Mouse (Mus musculus) lung, postnatal 0 days (tissue): ENCODE data around the gene Tbcel. TPM values are rescaled to one million over a fixed set of nuclear protein-coding genes. Genes with fewer than 3 reads are reported as not detected.

ENCODE experiments used
- ATAC-seq: fragments of 200-750 bp; cut with Nextera tagmentation; 2 replicates; pipeline ENCODE4 v1.8.0; 2017; ENCODE audit warnings: moderate library complexity
- DNase-seq: peaks from one replicate; pipeline ENCODE4 v3.0.0-alpha.2; 2016; ENCODE audit warnings: low spot score
- H3K27ac ChIP-seq: fragments of 300-500 bp; sonication (generic); 2 replicates; pipeline ENCODE4 v1.5.1; 2014; ENCODE audit warnings: antibody characterized with exemption, mild to moderate bottlenecking, low read length, mixed read lengths
- H3K27me3 ChIP-seq: fragments of 300-500 bp; sonication (generic); replicated peaks from 2 replicates; pipeline ENCODE4 v1.6.1; 2014; ENCODE audit warnings: low read length, mixed read lengths; ENCODE audit not compliant: insufficient read depth
- H3K36me3 ChIP-seq: fragments of 300-500 bp; sonication (generic); 2 replicates; pipeline ENCODE4 v1.6.1; 2014; ENCODE audit warnings: low read length, mixed read lengths; ENCODE audit not compliant: insufficient read depth
- H3K4me1 ChIP-seq: fragments of 300-500 bp; sonication (generic); 2 replicates; pipeline ENCODE4 v1.6.1; 2014; ENCODE audit warnings: antibody characterized with exemption, low read depth, low read length, mixed read lengths; ENCODE audit not compliant: insufficient read depth
- H3K4me2 ChIP-seq: fragments of 300-500 bp; sonication (generic); replicated peaks from 2 replicates; pipeline ENCODE4 v1.6.1; 2014; ENCODE audit warnings: low read depth, mild to moderate bottlenecking, low read length, moderate library complexity, mixed read lengths
- H3K4me3 ChIP-seq: fragments of 300-500 bp; sonication (generic); 2 replicates; pipeline ENCODE4 v1.5.1; 2014; ENCODE audit warnings: low read depth, low read length
- H3K9ac ChIP-seq: fragments of 300-500 bp; sonication (generic); replicated peaks from 2 replicates; pipeline ENCODE4 v1.6.1; 2014; ENCODE audit warnings: low read depth, mild to moderate bottlenecking
- H3K9me3 ChIP-seq: fragments of 300-500 bp; sonication (generic); 2 replicates; pipeline ENCODE4 v1.6.1; 2016; ENCODE audit warnings: low read length, mixed read lengths
- CTCF ChIP-seq: IDR thresholded peaks from 2 replicates; pipeline ENCODE4 v1.5.1; 2016; ENCODE audit warnings: antibody characterized with exemption, mild to moderate bottlenecking
- EP300 ChIP-seq: IDR thresholded peaks from 2 replicates; pipeline ENCODE4 v1.6.1; 2016; ENCODE audit warnings: antibody characterized with exemption, mild to moderate bottlenecking, control low read depth
- WGBS: fragments of 180-500 bp; shearing (Covaris S2); extraction: QIAGEN DNeasy Blood & Tissue Kit; methylation state at CpG from one replicate; pipeline ENCODE4 v1.1.7; 2014; 5-methylcytosine and 5-hydroxymethylcytosine counted together
- polyA plus RNA-seq: library from polyadenylated mRNA; unstranded; fragments of >200 nt; fragmentation: Nextera tagmentation; extraction: Ambion mirVana; gene quantifications from 2 replicates; pipeline ENCODE4 v1.2.1, GENCODE M21; 2015

Tbcel gene
- polyA plus RNA-seq, 1 experiment from 2014 or later = 9.0 TPM

DNA sequence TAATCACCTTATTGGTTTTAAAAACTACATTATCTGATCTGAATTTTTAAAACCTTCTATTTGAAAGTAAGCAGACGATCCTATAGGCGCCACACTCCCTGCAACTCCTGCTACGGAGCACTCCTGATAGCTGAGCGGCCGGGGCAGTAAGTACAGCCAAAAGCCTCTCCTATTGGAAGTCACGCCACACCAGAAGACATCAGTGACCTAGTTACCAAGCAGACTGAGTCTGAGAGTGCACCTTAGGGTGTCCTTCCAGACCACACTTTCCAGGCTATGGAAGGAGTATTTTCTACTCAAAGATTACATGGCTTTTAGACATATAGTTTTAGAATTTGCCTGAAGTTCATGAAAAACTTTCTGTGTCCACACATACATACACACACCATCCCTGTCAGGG lies 47.9 kb downstream of the Tbcel start:
- DNase-seq = no peak
- no peak overlapping the region for H3K4me3 ChIP-seq
- no peaks in the 10 kb centered on the region for H3K9me3 ChIP-seq
- TF ChIP-seq EP300 = no peak
- TF ChIP-seq CTCF = no peak
- H3K4me2 ChIP-seq = no peak overlapping the region
- ATAC-seq = no peak
- H3K36me3 ChIP-seq = no peaks in the 10 kb centered on the region
- H3K4me1 ChIP-seq = peaks cover 37% of the 10 kb centered on the region
- H3K9ac ChIP-seq = no peak overlapping the region
- H3K27me3 ChIP-seq = no peaks in the 10 kb centered on the region
- no peak overlapping the region for H3K27ac ChIP-seq
- WGBS = 85% methylated on average over 6 of the region's 6 CpGs

DNA sequence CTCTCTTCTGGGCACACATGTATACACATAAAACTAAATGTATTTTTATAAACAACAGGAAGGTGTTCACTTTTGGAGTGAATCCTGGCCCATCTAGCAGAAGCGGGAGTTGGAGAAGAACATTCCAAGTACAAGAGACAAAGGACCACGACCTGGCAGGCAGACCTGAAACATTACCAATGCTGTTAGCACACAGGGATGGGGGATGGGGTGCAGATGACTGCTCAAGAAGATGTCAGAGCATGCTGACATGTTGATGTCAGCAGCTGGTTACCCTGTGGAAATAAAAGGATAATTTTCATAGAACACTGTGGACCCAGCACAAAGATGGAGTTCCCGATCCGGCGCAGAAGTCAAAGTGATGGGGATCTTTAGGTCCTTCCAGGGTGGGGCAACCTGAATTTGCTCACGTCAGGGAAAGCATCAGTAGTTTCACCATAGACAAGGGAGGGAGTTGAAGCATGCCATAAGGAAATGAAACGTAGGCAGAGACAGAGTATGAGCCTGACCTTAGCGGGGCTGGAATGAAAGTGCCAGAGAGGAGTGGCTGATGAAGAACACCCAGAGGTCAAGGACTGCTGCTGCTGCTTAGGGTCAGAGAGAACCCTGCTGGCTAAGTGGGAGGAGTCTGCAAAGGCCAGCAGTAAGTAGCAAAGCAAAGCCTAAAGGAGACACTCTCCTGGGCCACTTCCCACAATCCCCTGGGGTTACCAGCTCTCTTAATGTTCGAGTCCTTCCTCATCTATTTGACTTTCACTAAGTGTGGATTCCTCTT lies 48.7 kb downstream of the Tbcel start:
- no peaks in the 10 kb centered on the region for H3K9me3 ChIP-seq

GRCm38 (mm10) chr9:42457501-42457900 lies 50.1 kb downstream of the Tbcel start:
- H3K4me2 ChIP-seq = no peak overlapping the region
- H3K36me3 ChIP-seq = no peaks in the 10 kb centered on the region
- DNase-seq (peak; percentile 58), ATAC-seq (peak; percentile 66)
- no peaks in the 10 kb centered on the region for H3K9me3 ChIP-seq
- no peak for TF ChIP-seq CTCF
- TF ChIP-seq EP300 = no peak
- peak overlapping the region; percentile 21; the same call in 1 of the 2 replicates for H3K27ac ChIP-seq
- H3K27me3 ChIP-seq = no peaks in the 10 kb centered on the region
- H3K9ac ChIP-seq = no peak overlapping the region
- WGBS = 57% methylated on average over 8 of the region's 8 CpGs
- H3K4me3 ChIP-seq = no peak overlapping the region
- H3K4me1 ChIP-seq = peaks cover 26% of the 10 kb centered on the region

More for the DNA sequence above, 48.7 kb downstream of the Tbcel start:
- Histone ChIP-seq H3K36me3 (no peaks in the 10 kb centered on the region), H3K27ac (0 out of 2 replicates have a peak overlapping the region, but pooled peaks have one; percentile 14), H3K4me2 (no peak overlapping the region), H3K4me1 (peaks cover 37% of the 10 kb centered on the region), H3K4me3 (no peak overlapping the region), H3K27me3 (no peaks in the 10 kb centered on the region), H3K9ac (no peak overlapping the region)
- no peak for ATAC-seq
- 55% methylated on average over 9 of the region's 9 CpGs for whole genome bisulfite sequencing
- DNase-seq = peak; percentile 35
- TF ChIP-seq EP300 = no peak

DNA sequence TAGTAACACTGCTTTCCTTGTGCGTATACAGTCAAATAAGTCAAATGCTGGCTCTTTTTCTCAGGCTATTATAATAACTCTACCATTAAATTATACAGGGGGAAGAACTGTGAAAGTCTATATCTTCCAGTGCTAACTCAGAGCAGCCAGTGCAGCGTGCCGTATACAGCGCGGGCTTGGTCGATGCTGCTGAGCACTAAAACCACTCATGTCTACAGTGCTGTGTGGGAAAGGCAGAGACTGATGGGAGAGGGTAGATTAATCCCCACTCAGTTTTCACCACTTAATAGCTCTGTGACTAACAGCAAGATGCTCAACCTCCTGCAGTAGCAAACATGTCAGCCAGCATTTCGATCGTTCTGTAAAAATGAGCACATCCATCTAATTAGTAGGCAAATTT lies 53.2 kb downstream of the Tbcel start:
- DNase-seq (no peak), ATAC-seq (no peak)
- no peaks in the 10 kb centered on the region for H3K27me3 ChIP-seq
- TF ChIP-seq CTCF (no peak), EP300 (no peak)
- H3K4me3 ChIP-seq = no peak overlapping the region
- H3K4me2 ChIP-seq = no peak overlapping the region
- no peak overlapping the region for H3K9ac ChIP-seq
- 0 out of 2 replicates have a peak, but pooled peaks cover 2% of the 10 kb centered on the region for H3K4me1 ChIP-seq
- no peak overlapping the region for H3K27ac ChIP-seq
- WGBS = 90% methylated on average over 8 of the region's 8 CpGs
- 0 out of 2 replicates have a peak, but pooled peaks cover 5% of the 10 kb centered on the region for H3K36me3 ChIP-seq
- no peaks in the 10 kb centered on the region for H3K9me3 ChIP-seq

DNA sequence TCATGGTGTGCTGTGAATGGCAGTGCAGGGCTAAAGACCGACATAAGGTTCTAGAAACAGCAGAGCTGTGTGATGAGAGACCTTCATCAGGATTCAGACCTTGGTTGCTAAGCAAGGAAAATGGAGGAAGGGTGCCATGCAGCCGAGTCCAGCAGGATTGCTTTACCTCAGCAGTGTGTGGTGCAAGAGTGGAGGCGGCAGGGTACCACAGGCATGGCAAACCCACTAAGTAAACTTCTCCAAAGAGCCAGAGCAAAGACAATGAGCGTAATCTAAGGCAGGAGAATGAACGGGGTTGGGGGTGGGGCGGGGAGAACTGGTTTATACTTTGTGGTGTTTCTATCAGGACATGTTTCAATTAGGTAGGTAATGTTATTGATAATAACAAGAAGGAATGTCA lies 58.6 kb downstream of the Tbcel start:
- no peak overlapping the region for H3K9ac ChIP-seq
- no peak overlapping the region for H3K27ac ChIP-seq
- no peak overlapping the region for H3K4me3 ChIP-seq
- H3K27me3 ChIP-seq = no peaks in the 10 kb centered on the region
- H3K9me3 ChIP-seq = no peaks in the 10 kb centered on the region
- no peak for DNase-seq
- WGBS = 71% methylated on average over 6 of the region's 6 CpGs
- no peak for ATAC-seq
- TF ChIP-seq EP300 (no peak), CTCF (no peak)
- H3K4me2 ChIP-seq = no peak overlapping the region
- H3K36me3 ChIP-seq = peaks cover 9% of the 10 kb centered on the region; the same call in 1 of the 2 replicates
- H3K4me1 ChIP-seq = no peaks in the 10 kb centered on the region

DNA sequence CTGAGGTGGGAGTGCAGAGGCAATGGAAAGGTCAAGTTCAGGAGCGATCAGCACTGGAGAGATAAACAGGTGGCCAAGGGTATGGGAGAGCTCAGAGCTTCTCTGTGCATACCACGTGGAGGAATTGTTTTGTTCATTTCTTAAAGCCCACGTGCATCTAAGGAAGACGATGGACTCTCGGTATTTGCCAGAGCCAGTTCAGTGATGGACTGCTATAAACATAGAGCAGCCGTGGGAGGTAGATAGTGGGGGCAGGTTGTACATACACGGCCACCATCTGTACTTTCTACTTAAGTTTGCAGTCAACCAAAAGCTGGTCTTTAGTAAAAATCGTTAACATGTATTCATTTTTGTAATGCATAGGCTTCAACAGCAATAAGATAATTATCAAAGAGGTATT lies 65.5 kb downstream of the Tbcel start:
- no peak for TF ChIP-seq CTCF
- no peak overlapping the region for H3K4me2 ChIP-seq
- H3K36me3 ChIP-seq = peaks cover 22% of the 10 kb centered on the region; the same call in 1 of the 2 replicates
- H3K9ac ChIP-seq = no peak overlapping the region
- ATAC-seq = no peak
- 88% methylated on average over 8 of the region's 8 CpGs for WGBS
- H3K4me1 ChIP-seq = no peaks in the 10 kb centered on the region
- no peak overlapping the region for H3K27ac ChIP-seq
- no peak overlapping the region for H3K4me3 ChIP-seq
- DNase-seq = no peak
- no peaks in the 10 kb centered on the region for H3K9me3 ChIP-seq
- H3K27me3 ChIP-seq = no peaks in the 10 kb centered on the region
